Mouse (Mus musculus) liver, embryonic 14.5 days (tissue): Measurements from ENCODE around the gene Tollip.

Experiments
- CTCF ChIP-seq: IDR thresholded peaks from 2 replicates; pipeline ENCODE4 v1.5.1; 2016; ENCODE audit warnings: antibody characterized with exemption, low read depth, control low read depth
- EP300 ChIP-seq: IDR thresholded peaks from 2 replicates; pipeline ENCODE4 v1.6.1; 2016; ENCODE audit warnings: antibody characterized with exemption, low read depth

- no peak for TF ChIP-seq CTCF
- TF ChIP-seq EP300, result no peak
Measured at GRCm38 (mm10) chr7:141902791-141903190, 15.5 kb downstream of the Tollip start.
